Mouse (Mus musculus) ovary, adult 18-20 months (tissue): ENCODE results near the gene Lancl1.

Source experiments
- DNase-seq: peaks from one replicate; pipeline ENCODE4 v3.0.0; 2022; ENCODE audit warnings: low spot score, mixed read lengths

The Lancl1 gene

GRCm38 (mm10) chr1:67017101-67017870 is 21.4 kb downstream of the Lancl1 start:
- DNase-seq = no peak

- DNase-seq = no peak
Observed at GRCm38 (mm10) chr1:67014205-67014604, 24.5 kb downstream of the Lancl1 start.

DNA sequence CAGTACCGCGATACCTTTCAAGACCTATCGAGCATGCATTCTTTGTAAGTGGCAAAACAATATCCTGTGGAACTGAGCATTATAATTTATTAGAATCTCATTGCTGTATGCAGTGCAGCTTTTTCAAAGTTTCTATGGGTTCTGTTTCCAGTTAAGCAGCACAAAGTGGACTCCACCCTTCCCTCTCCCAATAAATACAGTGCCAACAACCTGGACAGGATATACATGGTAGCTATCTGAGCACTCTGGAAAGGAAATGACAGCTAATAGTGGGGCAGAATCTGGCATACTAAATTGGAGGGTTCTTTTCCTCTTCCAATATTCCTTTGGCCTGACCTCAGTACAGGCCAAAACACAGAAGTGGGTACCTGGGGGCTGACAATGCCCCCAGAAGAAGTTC is 28.2 kb downstream of the Lancl1 start:
- no peak for DNase-seq

GRCm38 (mm10) chr1:67003699-67004098 is 35.0 kb downstream of the Lancl1 start:
- no peak for DNase-seq

DNA sequence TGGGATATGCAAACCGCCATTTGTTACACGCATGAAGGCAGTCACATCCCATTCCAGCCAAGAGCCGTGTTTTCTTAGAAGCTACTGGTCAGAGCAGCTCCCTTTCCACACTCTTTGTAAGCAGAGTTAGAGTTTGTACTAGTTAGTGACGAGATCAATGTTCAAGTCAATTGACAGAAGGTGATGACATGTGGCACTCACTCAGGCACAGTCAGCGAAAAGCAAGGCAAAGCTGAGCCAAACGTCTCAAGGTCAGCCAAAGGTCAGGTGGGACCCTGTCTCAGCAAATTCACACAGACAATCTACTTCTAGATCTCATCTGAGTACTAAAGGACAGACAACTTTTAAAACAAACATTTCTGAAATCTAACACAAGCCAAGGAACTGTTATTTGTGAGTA is 36.4 kb downstream of the Lancl1 start:
- no peak for DNase-seq

GRCm38 (mm10) chr1:67001367-67001766 is 37.3 kb downstream of the Lancl1 start:
- DNase-seq = no peak

- no peak for DNase-seq
Observed at GRCm38 (mm10) chr1:67000484-67000883, 38.2 kb downstream of the Lancl1 start.

- no peak for DNase-seq
Observed at GRCm38 (mm10) chr1:66998601-66999000, 40.1 kb downstream of the Lancl1 start.

DNA sequence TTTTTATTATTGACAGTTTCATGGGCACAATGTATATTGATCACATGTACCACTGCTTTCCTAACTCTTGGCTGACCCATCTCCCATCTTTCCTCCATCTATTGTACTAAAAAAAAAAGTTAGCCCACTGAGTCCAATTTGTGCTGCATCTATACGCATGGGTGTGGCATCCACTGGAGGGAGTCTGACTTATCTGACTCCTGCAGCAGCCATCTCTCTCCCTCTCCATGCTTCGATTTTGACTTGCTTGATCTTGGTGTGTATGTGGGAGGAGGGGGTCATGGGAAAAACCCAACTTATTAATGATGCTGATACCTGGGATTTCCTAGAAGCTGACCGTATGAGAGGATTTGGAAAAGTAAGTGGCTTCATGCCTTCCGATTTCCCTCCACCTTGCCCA is 40.5 kb downstream of the Lancl1 start:
- no peak for DNase-seq

DNA sequence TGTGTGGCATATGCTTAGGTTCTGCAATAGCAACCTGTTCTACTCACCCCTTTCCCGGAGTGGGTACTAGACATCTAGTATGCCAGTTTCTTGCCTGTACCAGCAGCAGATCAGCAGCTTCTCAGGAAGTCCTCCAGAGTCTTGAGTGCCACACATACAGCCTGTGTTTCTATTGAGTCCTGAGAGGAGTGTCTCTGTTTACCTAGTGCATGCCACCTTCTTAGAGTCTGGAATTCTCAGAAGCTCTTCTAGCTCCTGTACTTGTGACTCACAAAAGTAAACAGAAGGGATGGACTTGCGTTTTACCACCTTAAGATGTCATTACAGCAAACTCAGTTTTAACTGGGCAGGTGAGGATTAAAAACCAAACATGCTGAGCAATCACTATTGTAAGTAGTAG is 41.9 kb downstream of the Lancl1 start:
- no peak for DNase-seq

- DNase-seq = no peak
Observed at GRCm38 (mm10) chr1:66992764-66993163, 45.9 kb downstream of the Lancl1 start.

DNA sequence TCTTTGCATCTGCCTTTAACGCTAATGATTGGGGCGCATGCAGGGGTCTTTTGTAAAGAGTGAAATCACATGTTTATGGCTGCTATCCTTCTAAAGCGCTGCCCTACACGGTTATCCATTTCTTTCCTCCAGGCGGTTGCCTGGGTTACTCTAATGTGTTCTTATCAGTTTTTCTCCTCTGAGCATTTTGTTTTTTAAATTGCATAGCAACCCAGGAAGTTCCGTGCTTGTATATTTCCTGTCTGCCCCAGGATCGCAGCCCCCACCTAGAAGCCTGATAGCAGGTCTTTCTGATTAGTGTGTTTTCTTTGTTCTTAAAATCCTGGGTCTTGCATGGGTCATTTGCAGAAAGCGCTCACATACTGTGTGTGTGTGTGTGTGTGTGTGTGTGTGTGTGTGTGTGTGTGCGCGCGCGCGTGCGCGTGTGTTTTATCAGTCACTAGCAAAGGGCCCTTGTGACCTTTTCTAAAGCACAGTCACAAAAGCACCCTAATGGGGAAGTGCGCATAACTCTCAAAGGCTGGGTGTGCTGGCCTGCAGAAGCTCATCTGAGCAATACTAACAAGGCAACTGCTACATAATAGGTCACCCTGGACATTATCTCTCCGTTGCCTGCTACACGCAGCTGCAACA is 51.0 kb downstream of the Lancl1 start:
- no peak for DNase-seq

DNA sequence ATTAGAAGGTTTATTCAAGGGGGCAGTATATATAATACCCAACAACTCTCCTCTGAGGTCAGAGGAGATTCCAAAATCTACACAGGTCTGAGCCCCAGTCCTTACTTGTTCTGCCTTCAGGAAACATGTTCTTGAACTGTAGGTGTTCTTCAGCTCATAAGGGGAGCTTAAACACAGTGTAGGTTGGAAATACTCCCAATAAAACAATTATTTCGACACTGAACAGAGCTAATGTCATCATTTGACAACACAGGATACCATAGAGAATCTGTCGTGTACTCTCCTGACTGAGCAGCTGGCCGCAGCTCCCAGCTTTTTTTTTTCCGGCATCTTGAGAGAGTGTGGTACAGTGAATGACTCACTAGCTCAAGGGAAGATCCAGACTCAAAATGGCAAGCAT is 52.8 kb downstream of the Lancl1 start:
- DNase-seq = no peak

DNA sequence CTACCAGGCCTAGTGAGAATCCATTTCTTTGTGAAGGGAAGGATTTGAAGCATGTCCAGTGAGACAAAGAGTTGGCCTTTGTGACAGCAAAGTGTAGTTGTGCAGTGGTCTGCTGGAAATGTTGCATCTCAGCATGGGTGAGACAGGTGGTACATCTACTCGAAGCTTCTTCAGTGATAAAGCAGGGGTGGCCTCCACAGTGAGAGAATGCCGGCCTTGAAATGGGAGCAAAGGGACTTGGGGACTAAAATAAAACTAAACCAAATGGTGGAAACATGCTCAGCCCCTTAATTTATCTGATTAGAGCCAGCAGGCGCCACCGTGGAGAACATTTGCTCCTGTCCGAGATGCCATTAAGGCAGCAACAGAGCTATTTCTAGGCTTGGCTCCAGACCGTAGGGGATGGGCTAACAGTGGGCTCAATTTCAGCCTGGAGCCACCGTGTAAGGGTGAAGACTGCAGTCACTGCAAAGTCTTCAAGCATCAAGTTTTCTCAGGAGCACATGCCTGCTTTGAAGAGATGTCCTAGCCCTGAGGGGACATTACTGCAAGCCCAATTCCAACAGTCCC is 53.5 kb downstream of the Lancl1 start:
- DNase-seq = no peak

- DNase-seq = no peak
Observed at GRCm38 (mm10) chr1:66980129-66980528, 58.5 kb downstream of the Lancl1 start.

DNA sequence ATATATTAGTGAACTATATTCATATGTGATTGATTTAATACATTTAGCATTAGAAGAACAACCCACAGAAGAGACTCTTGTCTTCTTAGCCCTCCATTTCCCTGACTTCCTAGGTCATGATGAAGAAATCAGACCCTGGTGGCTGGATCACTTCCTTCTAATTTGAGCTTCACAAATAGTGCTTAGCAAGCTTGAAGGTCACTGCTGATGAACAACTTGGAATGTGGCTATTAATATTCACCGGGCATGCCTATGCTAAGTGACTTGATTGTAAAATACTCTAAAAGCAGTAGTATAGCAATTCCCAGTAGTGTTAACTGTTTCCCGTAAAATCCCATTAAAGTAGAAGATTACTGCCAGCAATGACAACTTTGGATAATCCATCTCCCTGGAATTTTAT is 63.2 kb downstream of the Lancl1 start:
- no peak for DNase-seq

DNA sequence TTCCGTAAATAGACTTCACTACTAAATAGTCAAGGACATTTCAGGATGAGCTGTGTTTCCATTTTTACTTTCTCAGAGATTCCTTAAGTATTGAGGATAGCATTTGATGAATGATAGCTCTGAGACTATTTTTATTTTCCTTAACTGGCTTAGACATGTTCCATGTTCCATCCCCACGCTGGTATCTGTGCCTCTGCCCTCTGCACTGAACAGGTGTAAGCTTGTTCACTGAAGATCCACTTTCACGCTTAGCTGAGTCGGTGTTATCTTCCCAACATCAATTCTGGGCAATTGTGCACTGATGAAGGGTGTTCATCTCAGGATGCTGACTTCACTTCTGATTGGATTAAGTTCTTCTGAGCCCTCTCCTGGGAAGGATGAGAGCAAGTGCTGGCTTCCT is 73.8 kb downstream of the Lancl1 start:
- DNase-seq = no peak

- DNase-seq = no peak
Observed at GRCm38 (mm10) chr1:66960536-66961243, 78.0 kb downstream of the Lancl1 start.

DNA sequence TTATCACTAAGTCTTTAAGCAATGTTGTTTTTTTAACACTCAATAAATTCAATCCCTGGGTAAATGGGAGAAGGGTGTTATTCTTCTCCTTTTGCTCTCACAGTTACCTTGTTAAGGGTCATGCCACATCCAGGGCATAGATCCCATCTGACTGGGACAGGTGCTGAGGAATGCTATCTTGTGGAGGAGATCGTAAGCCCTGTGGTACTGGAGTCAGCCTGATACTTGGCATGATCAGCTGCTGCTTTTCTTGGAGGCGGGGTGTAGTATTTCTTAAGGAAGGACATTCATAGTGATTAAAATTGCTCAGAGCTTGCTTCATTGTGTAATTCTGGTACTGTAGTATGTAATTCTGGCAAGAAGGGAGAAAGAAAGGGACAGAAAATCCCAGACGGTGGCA is 81.3 kb downstream of the Lancl1 start:
- no peak for DNase-seq

DNA sequence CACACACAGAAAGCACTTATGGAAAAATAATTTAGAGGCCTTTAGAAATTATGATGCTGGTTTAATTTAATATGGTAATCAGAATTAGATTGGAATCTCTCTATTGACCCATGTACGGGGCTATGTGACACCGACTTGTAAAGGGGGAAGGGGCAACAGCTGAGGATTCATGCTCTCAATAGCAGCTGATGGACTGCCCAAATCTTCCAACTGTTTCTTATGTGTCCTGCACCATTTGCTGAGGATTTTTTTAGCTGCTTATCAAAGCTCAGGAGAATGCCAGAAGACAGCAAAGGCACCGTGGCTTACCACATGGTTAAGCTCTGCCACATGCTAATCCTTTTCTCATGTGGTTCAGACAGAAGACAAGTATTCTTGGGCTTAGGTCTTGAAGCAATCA is 87.6 kb downstream of the Lancl1 start:
- no peak for DNase-seq
